Mouse (Mus musculus) heart, postnatal 0 days (tissue): ENCODE data around the gene Plxnb1. TPM values are rescaled to one million over a fixed set of nuclear protein-coding genes. Genes with fewer than 3 reads are reported as not detected.
A peak's percentile ranks its signal among the peaks of the same experiment; 100 is the strongest.

Experiments
- ATAC-seq: fragments of 200-750 bp; cut with Nextera tagmentation; 2 replicates; pipeline ENCODE4 v1.8.0; 2017; ENCODE audit warnings: low read depth, moderate number of reproducible peaks, moderate library complexity; ENCODE audit not compliant: insufficient read depth
- DNase-seq: peaks from one replicate; pipeline ENCODE4 v3.0.0-alpha.2; 2016; ENCODE audit warnings: low spot score
- H3K27ac ChIP-seq: fragments of 300-500 bp; sonication (generic); 2 replicates; pipeline ENCODE4 v1.5.1; 2014; ENCODE audit warnings: low read depth, mild to moderate bottlenecking
- H3K27me3 ChIP-seq: fragments of 300-500 bp; sonication (generic); 2 replicates; pipeline ENCODE4 v1.6.1; 2014; ENCODE audit warnings: low read length, mixed read lengths; ENCODE audit not compliant: control insufficient read depth, insufficient read depth
- H3K36me3 ChIP-seq: fragments of 300-500 bp; sonication (generic); replicated peaks from 2 replicates; pipeline ENCODE4 v1.6.1; 2014; ENCODE audit warnings: low read length, mixed read lengths; ENCODE audit not compliant: control insufficient read depth, insufficient read depth
- H3K4me1 ChIP-seq: fragments of 300-500 bp; sonication (generic); 2 replicates; pipeline ENCODE4 v1.6.1; 2014; ENCODE audit warnings: antibody characterized with exemption; ENCODE audit not compliant: control insufficient read depth, insufficient read depth
- H3K4me2 ChIP-seq: fragments of 300-500 bp; sonication (generic); 2 replicates; pipeline ENCODE4 v1.6.1; 2014; ENCODE audit warnings: low read depth, mild to moderate bottlenecking, low read length, moderate library complexity
- H3K4me3 ChIP-seq: fragments of 300-500 bp; sonication (generic); 2 replicates; pipeline ENCODE4 v1.5.1; 2014; ENCODE audit warnings: low read depth, low read length
- H3K9ac ChIP-seq: fragments of 300-500 bp; sonication (generic); replicated peaks from 2 replicates; pipeline ENCODE4 v1.6.1; 2014; ENCODE audit warnings: low read depth, low read length, mixed read lengths
- H3K9me3 ChIP-seq: fragments of 300-500 bp; sonication (generic); replicated peaks from 2 replicates; pipeline ENCODE4 v1.6.1; 2016; ENCODE audit warnings: low read length; ENCODE audit not compliant: control insufficient read depth
- CTCF ChIP-seq: IDR thresholded peaks from 2 replicates; pipeline ENCODE4 v1.5.1; 2016; ENCODE audit warnings: antibody characterized with exemption, control low read depth, low read depth
- EP300 ChIP-seq: IDR thresholded peaks from 2 replicates; pipeline ENCODE4 v1.6.1; 2016; ENCODE audit warnings: antibody characterized with exemption, low read depth
- WGBS: fragments of 180-500 bp; shearing (Covaris S2); extraction: QIAGEN DNeasy Blood & Tissue Kit; methylation state at CpG from one replicate; pipeline ENCODE4 v1.1.7; 2014; 5-methylcytosine and 5-hydroxymethylcytosine counted together
- polyA plus RNA-seq: library from polyadenylated mRNA; unstranded; fragments of >200 nt; fragmentation: Nextera tagmentation; extraction: Ambion mirVana; gene quantifications from 2 replicates; pipeline ENCODE4 v1.2.1, GENCODE M21; 2015
- total RNA-seq: library from RNA; depleted of rRNA; stranded (reverse); fragments of >200 nt; gene quantifications from 2 replicates; pipeline ENCODE4 v1.2.3, GENCODE M21; 2014; ENCODE audit warnings: low replicate concordance; rRNA removed

Gene Plxnb1
- total RNA-seq (26.1 and 54.3 TPM in 2 replicates), polyA plus RNA-seq (3.0 and 3.3 TPM in 2 replicates)

DNA sequence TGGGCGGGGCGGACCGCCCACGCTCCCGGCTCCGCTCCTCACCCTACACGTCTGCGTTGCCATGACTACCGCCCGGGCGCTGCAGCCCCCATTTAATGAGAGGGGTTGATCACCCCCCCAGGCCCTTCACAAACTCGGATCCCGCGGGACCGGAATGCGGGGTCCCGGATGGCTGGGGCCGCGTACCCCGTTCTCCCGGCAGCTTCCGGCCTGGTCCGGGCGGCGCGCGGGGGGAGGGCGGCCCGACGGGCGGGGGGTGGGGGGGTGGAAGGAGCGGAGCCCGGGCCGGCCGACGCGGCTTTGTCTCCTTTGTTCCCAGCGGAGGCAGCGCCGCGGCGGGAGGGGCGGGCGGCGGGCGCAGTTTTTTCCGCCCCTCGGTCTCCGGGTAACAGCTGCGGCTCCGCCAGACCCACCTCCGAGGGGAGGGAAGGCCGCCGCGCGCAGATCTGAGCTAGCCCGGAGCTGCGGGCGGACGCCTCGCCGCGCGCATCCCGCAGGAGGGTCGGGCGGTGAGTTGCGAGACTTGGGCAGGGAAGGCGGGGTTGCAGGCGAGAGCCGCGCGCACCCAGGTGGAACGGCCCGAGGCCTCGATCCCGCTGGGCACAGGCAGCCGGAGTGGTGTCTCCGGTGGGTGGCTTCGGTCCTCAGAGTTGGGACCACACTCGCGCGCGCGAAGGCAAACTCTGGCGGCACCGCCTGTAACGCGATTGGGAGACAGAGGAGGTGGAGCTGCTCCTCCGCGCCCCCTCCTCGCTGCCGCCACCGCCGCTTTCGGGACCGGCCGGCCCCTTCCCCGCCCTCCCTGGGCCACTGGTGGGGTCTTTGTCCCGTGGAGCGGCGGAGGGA is at the start of gene Plxnb1:
Gene Plxnb1 (plus strand): TSS at position 253 of the 846 bp plus-strand sequence.
- no peak for TF ChIP-seq CTCF
- TF ChIP-seq EP300, result no peak
- H3K9me3 ChIP-seq, result no peaks in the 10 kb centered on the region
- DNase-seq, result peak; percentile 60
- under 1% methylated on average over 76 of the region's 102 CpGs for WGBS
- H3K27me3 ChIP-seq, result no peaks in the 10 kb centered on the region
- peak; percentile 31 for ATAC-seq
- peaks cover 8% of the 10 kb centered on the region for H3K36me3 ChIP-seq
- peak within 1 kb of the TSS; percentile 79 for H3K9ac ChIP-seq
- H3K4me3 ChIP-seq, result peak within 1 kb of the TSS; percentile 69
- H3K4me1 ChIP-seq, result peaks cover 48% of the 10 kb centered on the region
- H3K27ac ChIP-seq, result peak within 1 kb of the TSS; percentile 88
- peak within 1 kb of the TSS; percentile 94 for H3K4me2 ChIP-seq

DNA sequence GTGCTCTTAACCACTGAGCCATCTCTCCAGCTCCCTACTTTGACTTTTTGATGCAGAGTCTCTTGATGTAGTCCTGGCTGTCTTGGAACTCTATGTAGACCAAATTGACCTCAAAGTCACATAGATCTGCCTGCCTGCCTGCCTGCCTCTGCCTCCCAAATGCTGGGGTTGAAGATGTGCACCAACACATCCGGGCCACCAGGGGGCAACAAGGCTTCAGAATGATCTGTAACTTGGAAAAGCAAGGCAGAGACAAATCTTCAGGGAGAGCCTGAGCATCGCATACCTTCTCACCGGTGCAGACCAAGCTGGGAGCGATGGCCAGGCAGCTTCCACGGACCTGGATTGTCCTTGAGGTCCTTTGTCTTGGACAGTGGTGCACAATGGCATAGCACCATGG is 48.9 kb upstream of the Plxnb1 start:
- 0 out of 2 replicates have a peak, but pooled peaks cover 9% of the 10 kb centered on the region for H3K36me3 ChIP-seq
- H3K4me2 ChIP-seq, result no peak overlapping the region
- no peak overlapping the region for H3K4me3 ChIP-seq
- H3K9ac ChIP-seq, result no peak overlapping the region
- H3K27ac ChIP-seq, result no peak overlapping the region
- DNase-seq (no peak), ATAC-seq (no peak; the same call in 1 of the 2 replicates)
- no peak for TF ChIP-seq EP300
- peak; percentile 61 for TF ChIP-seq CTCF
- no peaks in the 10 kb centered on the region for H3K27me3 ChIP-seq
- WGBS, result 39% methylated on average over 5 of the region's 5 CpGs
- H3K4me1 ChIP-seq, result peaks cover 5% of the 10 kb centered on the region
- no peaks in the 10 kb centered on the region for H3K9me3 ChIP-seq

DNA sequence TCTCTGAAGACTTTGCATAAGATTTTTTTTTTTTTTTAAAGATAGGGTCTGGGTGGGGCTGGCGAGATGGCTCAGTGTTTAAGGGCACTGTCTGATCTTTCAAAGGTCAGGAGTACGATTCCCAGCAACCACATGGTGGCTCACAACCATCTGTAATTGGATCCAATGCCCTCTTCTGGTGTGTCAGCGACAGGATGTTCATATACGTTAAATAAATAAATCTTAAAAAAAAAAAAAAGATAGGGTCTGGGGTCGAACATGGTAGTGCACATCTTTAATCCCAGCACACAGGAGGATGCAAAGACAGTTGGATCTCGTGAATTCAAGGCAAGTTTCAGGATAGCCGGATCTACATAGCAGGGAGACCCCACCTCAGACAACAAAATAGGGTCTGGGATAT is 45.9 kb upstream of the Plxnb1 start:
- Histone ChIP-seq H3K4me1 (no peaks in the 10 kb centered on the region), H3K27me3 (no peaks in the 10 kb centered on the region), H3K9me3 (no peaks in the 10 kb centered on the region), H3K4me2 (no peak overlapping the region), H3K27ac (no peak overlapping the region), H3K36me3 (peaks cover 23% of the 10 kb centered on the region), H3K9ac (no peak overlapping the region), H3K4me3 (no peak overlapping the region)
- TF ChIP-seq CTCF, result no peak
- TF ChIP-seq EP300, result no peak
- no peak for ATAC-seq
- 82% methylated on average over 7 of the region's 7 CpGs for WGBS
- DNase-seq, result no peak

DNA sequence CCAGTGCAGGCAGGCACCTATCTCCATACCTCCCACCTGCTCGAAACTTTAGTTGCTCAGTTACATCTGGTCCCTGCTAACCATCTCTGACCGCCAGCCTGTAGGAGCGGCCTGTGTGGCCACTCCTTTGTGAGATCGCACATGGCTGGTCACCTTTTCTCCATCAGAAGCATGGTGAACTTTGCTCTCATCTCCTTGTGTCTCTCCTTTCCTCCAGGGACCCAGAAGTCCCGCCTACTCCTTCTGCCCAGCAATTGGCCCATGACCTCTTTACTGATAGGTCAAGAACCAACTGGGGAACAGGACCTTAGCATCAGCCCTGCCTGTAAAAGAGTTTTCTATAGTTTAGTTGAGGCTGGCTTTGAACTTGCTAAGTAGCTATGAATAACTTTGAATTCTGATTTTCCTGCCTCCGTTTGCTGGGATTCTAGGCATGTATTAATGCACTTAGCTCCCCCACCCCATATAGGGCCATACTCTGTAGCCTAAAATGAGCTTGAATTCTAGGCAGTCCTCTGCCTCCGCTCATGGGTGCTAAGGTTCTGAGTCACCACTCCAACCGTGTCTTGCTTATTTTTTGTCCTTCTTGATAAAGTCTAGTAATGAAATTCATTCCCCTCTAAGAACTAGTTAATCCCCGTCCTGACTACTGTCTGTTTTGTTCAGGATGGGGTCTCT is 45.1 kb upstream of the Plxnb1 start:
- 81% methylated on average over 9 of the region's 9 CpGs for WGBS
- H3K4me2 ChIP-seq, result no peak overlapping the region
- H3K9ac ChIP-seq, result no peak overlapping the region
- no peak for DNase-seq
- TF ChIP-seq CTCF, result no peak
- no peak for ATAC-seq
- H3K36me3 ChIP-seq, result peaks cover 23% of the 10 kb centered on the region
- peak overlapping the region; percentile 2; the same call in 1 of the 2 replicates for H3K27ac ChIP-seq
- H3K4me1 ChIP-seq, result 0 out of 2 replicates have a peak, but pooled peaks cover 2% of the 10 kb centered on the region
- no peaks in the 10 kb centered on the region for H3K9me3 ChIP-seq
- H3K4me3 ChIP-seq, result no peak overlapping the region
- H3K27me3 ChIP-seq, result no peaks in the 10 kb centered on the region

DNA sequence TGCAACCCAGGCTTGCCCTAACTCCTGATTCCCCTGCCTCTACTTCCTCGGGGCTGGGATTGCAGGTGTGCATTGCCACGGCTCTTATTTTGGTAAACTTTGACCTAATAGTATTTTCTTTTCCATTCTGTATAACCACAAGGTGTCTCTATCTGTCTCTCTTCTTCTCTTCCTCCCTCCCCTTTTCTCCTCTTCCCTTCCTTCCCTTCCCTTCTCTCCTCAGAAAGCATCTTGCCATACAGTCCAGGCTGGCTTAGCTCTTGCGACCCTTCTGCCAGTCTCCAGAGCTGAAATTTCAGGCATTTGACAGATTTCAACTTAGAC is 44.6 kb upstream of the Plxnb1 start:
- Histone ChIP-seq H3K9me3 (no peaks in the 10 kb centered on the region), H3K4me3 (no peak overlapping the region), H3K27ac (peak overlapping the region; percentile 2; the same call in 1 of the 2 replicates), H3K4me2 (no peak overlapping the region), H3K36me3 (peaks cover 23% of the 10 kb centered on the region), H3K27me3 (no peaks in the 10 kb centered on the region), H3K4me1 (0 out of 2 replicates have a peak, but pooled peaks cover 5% of the 10 kb centered on the region), H3K9ac (no peak overlapping the region)
- ATAC-seq, result no peak
- DNase-seq, result no peak
- 77% methylated on average over 3 of the region's 3 CpGs for WGBS
- TF ChIP-seq CTCF (no peak), EP300 (no peak)
